Mouse (Mus musculus) bone marrow, adult 2 months (tissue): ENCODE measurements around the gene Btbd17. TPM values are rescaled to one million over a fixed set of nuclear protein-coding genes. Genes with fewer than 3 reads are reported as not detected.

Experiments used
- H3K27ac ChIP-seq: fragments of 200-500 bp; 2 replicates; pipeline ENCODE4 v1.5.1; 2012; ENCODE audit warnings: low read depth, mild to moderate bottlenecking, control low read depth, inconsistent platforms, low read length; ENCODE audit not compliant: control insufficient read depth, poor library complexity, insufficient read depth
- H3K4me1 ChIP-seq: fragments of 200-500 bp; 2 replicates; pipeline ENCODE4 v1.6.1; 2011; ENCODE audit warnings: low read length; ENCODE audit not compliant: control insufficient read depth, insufficient read depth
- H3K4me3 ChIP-seq: fragments of 200-500 bp; replicated peaks from 2 replicates; pipeline ENCODE3; 2011; ENCODE audit warnings: mild to moderate bottlenecking, low read depth, low read length, control low read depth; ENCODE audit not compliant: control insufficient read depth
- CTCF ChIP-seq: fragments of 200-500 bp; IDR thresholded peaks from 2 replicates; pipeline ENCODE4 v1.5.1; 2011; ENCODE audit warnings: low read length, control low read depth; ENCODE audit not compliant: control insufficient read depth, insufficient read depth
- POLR2A ChIP-seq: fragments of 200-500 bp; IDR thresholded peaks from 2 replicates; pipeline ENCODE4 v1.6.1; 2011; ENCODE audit warnings: low read depth, mild to moderate bottlenecking, control low read depth, low read length, borderline replicate concordance; ENCODE audit not compliant: control insufficient read depth
- WGBS: fragments of 180-500 bp; shearing (Covaris S2); methylation state at CpG from one replicate; pipeline ENCODE4 v1.1.7; 2018; 5-methylcytosine and 5-hydroxymethylcytosine counted together
- polyA plus RNA-seq: library from polyadenylated mRNA; stranded (reverse); fragments of >200 nt; gene quantifications from 2 replicates; pipeline ENCODE4 v1.2.4, GENCODE M21; 2011; ENCODE audit warnings: low replicate concordance; ENCODE audit not compliant: missing spikeins, insufficient read depth, insufficient read length

Btbd17 gene
- polyA plus RNA-seq, 1 experiment = not detected

DNA sequence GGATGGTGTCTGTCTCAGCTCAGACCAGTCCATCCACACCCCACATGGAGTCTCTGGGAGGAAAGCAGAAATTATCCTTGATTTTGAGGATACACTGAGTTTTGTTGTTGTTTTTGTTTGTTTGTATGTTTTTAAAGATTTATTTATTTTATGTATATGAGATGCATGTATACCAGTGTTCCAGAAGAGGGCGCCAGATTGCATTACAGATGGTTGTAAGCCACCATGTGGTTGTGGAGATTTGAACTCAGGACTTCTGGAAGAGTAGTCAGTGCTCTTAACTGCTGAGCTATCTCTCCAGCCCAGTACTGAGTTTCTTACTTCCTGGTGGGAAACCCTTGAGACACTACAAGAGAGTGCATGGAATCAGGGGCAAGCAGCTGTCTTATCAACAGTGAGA, 13.6 kb upstream of the Btbd17 start:
- WGBS = 35% methylated on average over 1 of the region's 1 CpGs
- no peak for TF ChIP-seq CTCF
- TF ChIP-seq POLR2A = no peak
- Histone ChIP-seq H3K4me1 (peaks cover 2% of the 10 kb centered on the region; the same call in 1 of the 2 replicates), H3K27ac (no peak overlapping the region), H3K4me3 (no peak overlapping the region)

GRCm38 (mm10) chr11:114807686-114808427, 12.1 kb upstream of the Btbd17 start:
- WGBS = 38% methylated on average over 13 of the region's 14 CpGs
- H3K4me3 ChIP-seq = no peak overlapping the region
- TF ChIP-seq CTCF (no peak), POLR2A (no peak)
- H3K4me1 ChIP-seq = peaks cover 1% of the 10 kb centered on the region; the same call in 1 of the 2 replicates
- no peak overlapping the region for H3K27ac ChIP-seq

DNA sequence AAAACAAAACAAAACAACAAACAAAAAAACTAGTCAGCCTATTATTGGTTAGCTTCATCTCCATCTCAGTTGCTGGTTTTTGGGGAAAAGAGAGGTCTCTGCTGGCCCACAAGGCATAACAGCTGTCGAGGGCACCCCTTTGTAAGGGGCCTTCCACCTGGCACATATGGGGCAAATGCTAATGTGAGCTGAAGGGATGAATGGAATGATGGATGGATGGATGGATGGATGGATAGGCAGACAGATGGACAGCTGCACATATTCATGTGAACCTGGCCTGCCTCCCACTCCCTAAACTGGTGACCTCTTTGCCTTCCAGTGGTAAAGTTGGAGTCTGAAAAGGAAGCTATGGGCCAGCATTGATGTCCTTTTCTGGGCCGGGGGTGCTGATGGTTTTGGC, 11.3 kb upstream of the Btbd17 start:
- 65% methylated on average over 2 of the region's 2 CpGs for WGBS
- H3K4me3 ChIP-seq = no peak overlapping the region
- H3K27ac ChIP-seq = no peak overlapping the region
- H3K4me1 ChIP-seq = no peaks in the 10 kb centered on the region; the same call in 1 of the 2 replicates
- no peak for TF ChIP-seq CTCF
- no peak for TF ChIP-seq POLR2A

DNA sequence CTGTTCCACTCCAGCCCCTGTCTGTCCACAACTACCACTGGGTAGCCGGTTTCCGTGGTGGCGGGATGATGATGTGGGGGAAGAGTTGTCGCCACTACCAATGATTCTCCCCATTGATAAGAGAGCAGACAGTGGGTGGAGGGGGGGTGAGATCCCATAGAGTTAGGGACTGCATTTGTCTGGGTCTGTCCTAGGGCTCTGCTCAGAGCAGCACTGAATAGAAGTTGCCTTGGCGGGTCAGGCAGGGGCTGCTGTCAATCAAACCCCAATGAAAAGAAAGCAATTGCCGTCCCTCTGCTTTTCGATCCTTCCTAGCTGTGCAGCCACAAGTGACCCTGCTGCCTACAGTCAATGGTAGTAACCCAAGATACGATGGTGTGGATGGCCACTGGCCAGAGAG, 8.2 kb upstream of the Btbd17 start:
- TF ChIP-seq POLR2A (no peak), CTCF (no peak)
- H3K27ac ChIP-seq = no peak overlapping the region
- H3K4me3 ChIP-seq = no peak overlapping the region
- H3K4me1 ChIP-seq = no peaks in the 10 kb centered on the region; the same call in 1 of the 2 replicates
- WGBS = 74% methylated on average over 8 of the region's 8 CpGs

- 79% methylated on average over 15 of the region's 15 CpGs for WGBS
- TF ChIP-seq POLR2A (no peak), CTCF (no peak)
Measured at GRCm38 (mm10) chr11:114802540-114803267, 7.0 kb upstream of the Btbd17 start.

GRCm38 (mm10) chr11:114801906-114802305, 6.2 kb upstream of the Btbd17 start:
- no peak for TF ChIP-seq CTCF
- no peak for TF ChIP-seq POLR2A
- Histone ChIP-seq H3K27ac (no peak overlapping the region), H3K4me3 (no peak overlapping the region), H3K4me1 (peaks cover 2% of the 10 kb centered on the region)
- WGBS = 89% methylated on average over 1 of the region's 1 CpGs

More at GRCm38 (mm10) chr11:114802540-114803267, 7.0 kb upstream of the Btbd17 start:
- Histone ChIP-seq H3K4me1 (no peaks in the 10 kb centered on the region; the same call in 1 of the 2 replicates), H3K4me3 (no peak overlapping the region), H3K27ac (no peak overlapping the region)

- 77% methylated on average over 3 of the region's 3 CpGs for whole genome bisulfite sequencing
Measured at GRCm38 (mm10) chr11:114798624-114799023, 2.9 kb upstream of the Btbd17 start, which contains the start of gene Gpr142. Gene Gpr142, plus strand, starts transcription at chr11:114798924.

DNA sequence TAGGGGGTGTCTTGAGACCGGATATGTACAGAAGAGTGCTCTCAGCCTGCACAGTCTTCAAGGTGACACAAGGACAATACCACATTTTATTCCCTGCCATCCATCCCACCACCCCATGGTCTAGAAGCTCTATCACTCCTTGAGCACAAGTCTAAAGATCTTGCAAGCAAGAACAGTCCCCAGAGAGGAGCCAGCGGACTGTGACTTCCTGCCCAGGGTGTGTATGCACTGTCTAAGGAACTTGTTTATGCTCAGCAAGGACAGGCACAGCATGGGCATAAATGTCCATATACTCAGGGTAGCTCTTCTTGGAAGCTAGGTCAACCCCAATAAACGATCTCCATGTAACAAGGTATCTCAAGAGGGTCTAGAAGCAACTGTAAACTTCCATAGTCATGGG, 2.2 kb upstream of the Btbd17 start:
- TF ChIP-seq CTCF (no peak), POLR2A (no peak)
- WGBS = 67% methylated on average over 3 of the region's 3 CpGs
- Histone ChIP-seq H3K4me1 (peaks cover 2% of the 10 kb centered on the region), H3K27ac (no peak overlapping the region), H3K4me3 (no peak overlapping the region)

More at GRCm38 (mm10) chr11:114798624-114799023, 2.9 kb upstream of the Btbd17 start, which contains the start of gene Gpr142:
- no peak within 1 kb of the TSS for H3K4me3 ChIP-seq
- peaks cover 2% of the 10 kb centered on the region for H3K4me1 ChIP-seq
- no peak within 1 kb of the TSS for H3K27ac ChIP-seq
- TF ChIP-seq CTCF (no peak), POLR2A (no peak)
